Mouse (Mus musculus) adrenal gland, postnatal 14 days (tissue): ENCODE measurements around the gene Actl6a. TPM values are rescaled to one million over a fixed set of nuclear protein-coding genes. Genes with fewer than 3 reads are reported as not detected.
"Not testable (repeated sequence)": the region's sequence is repeated elsewhere in the genome, so short reads cannot be mapped to it uniquely, and the experiment has no call there.

Experiments
- DNase-seq: peaks from one replicate; pipeline ENCODE4 v3.0.0; 2021; ENCODE audit warnings: mixed read lengths
- total RNA-seq: library from RNA; stranded (reverse); gene quantifications from 2 replicates; pipeline ENCODE4 v1.2.3, GENCODE M21; 2021

Actl6a gene
- total RNA-seq, 1 experiment from 2014 or later, result 45.2 TPM

- DNase-seq, result no peak
Measured at GRCm38 (mm10) chr3:32694737-32695582, 11.1 kb upstream of the Actl6a start.

GRCm38 (mm10) chr3:32695583-32695980 is 10.5 kb upstream of the Actl6a start:
- DNase-seq, result no peak

- peak; percentile 91 for DNase-seq
Measured at GRCm38 (mm10) chr3:32698228-32698863, 7.8 kb upstream of the Actl6a start.

- not testable (repeated sequence) for DNase-seq
Measured at GRCm38 (mm10) chr3:32704021-32704420, 2.1 kb upstream of the Actl6a start.

- DNase-seq, result not testable (repeated sequence)
Measured at GRCm38 (mm10) chr3:32704632-32705031, 1.5 kb upstream of the Actl6a start.

- DNase-seq, result no peak
Measured at GRCm38 (mm10) chr3:32708052-32708367, 1.9 kb downstream of the Actl6a start.

GRCm38 (mm10) chr3:32708368-32709231 is 2.5 kb downstream of the Actl6a start:
- peak; percentile 100 for DNase-seq

GRCm38 (mm10) chr3:32709388-32709787 is 3.3 kb downstream of the Actl6a start:
- DNase-seq, result no peak

- DNase-seq, result no peak
Measured at GRCm38 (mm10) chr3:32713711-32714110, 7.6 kb downstream of the Actl6a start.

- not testable (repeated sequence) for DNase-seq
Measured at GRCm38 (mm10) chr3:32717403-32717802, 11.3 kb downstream of the Actl6a start.

- DNase-seq, result peak; percentile 31
Measured at GRCm38 (mm10) chr3:32718271-32718670, 12.2 kb downstream of the Actl6a start.

GRCm38 (mm10) chr3:32724191-32724590 is 18.1 kb downstream of the Actl6a start:
- no peak for DNase-seq

- no peak for DNase-seq
Measured at GRCm38 (mm10) chr3:32725951-32726350, 19.9 kb downstream of the Actl6a start.

- DNase-seq, result no peak
Measured at GRCm38 (mm10) chr3:32727861-32728260, 21.8 kb downstream of the Actl6a start.

- peak; percentile 98 for DNase-seq
Measured at GRCm38 (mm10) chr3:32736244-32737171, 30.4 kb downstream of the Actl6a start, which contains the start of gene Ndufb5. TSS of gene Ndufb5 (plus strand) at chr3:32736990.

GRCm38 (mm10) chr3:32737172-32737655 is 31.1 kb downstream of the Actl6a start, which contains the start of gene Mrpl47:
TSS of gene Mrpl47 (minus strand) at chr3:32737605.
- DNase-seq, result no peak

GRCm38 (mm10) chr3:32738549-32738948 is 32.5 kb downstream of the Actl6a start:
- DNase-seq, result no peak

GRCm38 (mm10) chr3:32742276-32742780 is 36.2 kb downstream of the Actl6a start:
- peak; percentile 54 for DNase-seq

- no peak for DNase-seq
Measured at GRCm38 (mm10) chr3:32745001-32745400, 38.9 kb downstream of the Actl6a start.

- DNase-seq, result not testable (repeated sequence)
Measured at GRCm38 (mm10) chr3:32745426-32745825, 39.3 kb downstream of the Actl6a start.

GRCm38 (mm10) chr3:32748384-32748783 is 42.3 kb downstream of the Actl6a start:
- DNase-seq, result no peak
